Mouse (Mus musculus) cerebellum, adult 9-10 months (tissue): ENCODE measurements around the gene Sec31a.
A peak's percentile ranks its signal among the peaks of the same experiment; 100 is the strongest.

ENCODE experiments used
- DNase-seq: peaks from one replicate; pipeline ENCODE4 v3.0.0; 2022

Gene Sec31a

GRCm38 (mm10) chr5:100408485-100408884 lies 7.5 kb downstream of the Sec31a start:
- no peak for DNase-seq

DNA sequence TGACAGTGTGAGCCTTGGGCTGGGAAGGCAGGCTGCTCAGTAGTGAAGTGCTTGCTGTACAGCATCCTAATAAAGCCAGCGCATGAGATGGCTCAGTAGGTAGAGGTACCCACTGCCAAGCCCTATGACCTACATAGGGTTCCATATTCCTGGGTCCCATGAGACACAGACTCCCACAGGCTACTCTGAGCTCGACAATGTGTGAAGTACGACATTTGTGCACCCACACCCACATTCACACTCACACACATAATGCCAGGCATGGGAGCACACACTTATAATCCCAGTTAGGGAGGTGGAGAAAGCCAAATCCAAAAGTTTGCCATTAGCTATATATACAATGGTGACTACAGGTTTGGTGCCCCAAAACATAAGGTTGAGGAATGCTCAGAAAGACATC lies 19.3 kb downstream of the Sec31a start:
- no peak for DNase-seq

DNA sequence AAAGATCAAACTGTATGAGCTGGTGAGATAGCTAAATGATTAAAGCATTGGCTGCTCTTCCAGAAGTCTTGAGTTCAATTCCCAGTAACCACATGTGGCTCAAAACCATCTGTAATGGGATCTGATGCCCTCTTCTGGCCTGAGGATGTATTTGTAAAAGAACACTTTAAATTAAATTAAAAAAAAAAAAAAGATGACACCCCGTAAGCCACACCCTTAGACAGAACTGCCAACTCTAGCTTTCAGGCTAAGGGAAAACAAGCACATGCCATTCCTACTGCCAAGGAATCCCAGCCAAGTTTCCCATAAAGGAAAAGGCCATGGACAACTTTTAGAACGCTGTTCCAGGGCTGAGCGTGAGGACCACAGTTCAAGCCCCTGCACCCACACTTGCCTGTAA lies 22.4 kb downstream of the Sec31a start:
- no peak for DNase-seq

DNA sequence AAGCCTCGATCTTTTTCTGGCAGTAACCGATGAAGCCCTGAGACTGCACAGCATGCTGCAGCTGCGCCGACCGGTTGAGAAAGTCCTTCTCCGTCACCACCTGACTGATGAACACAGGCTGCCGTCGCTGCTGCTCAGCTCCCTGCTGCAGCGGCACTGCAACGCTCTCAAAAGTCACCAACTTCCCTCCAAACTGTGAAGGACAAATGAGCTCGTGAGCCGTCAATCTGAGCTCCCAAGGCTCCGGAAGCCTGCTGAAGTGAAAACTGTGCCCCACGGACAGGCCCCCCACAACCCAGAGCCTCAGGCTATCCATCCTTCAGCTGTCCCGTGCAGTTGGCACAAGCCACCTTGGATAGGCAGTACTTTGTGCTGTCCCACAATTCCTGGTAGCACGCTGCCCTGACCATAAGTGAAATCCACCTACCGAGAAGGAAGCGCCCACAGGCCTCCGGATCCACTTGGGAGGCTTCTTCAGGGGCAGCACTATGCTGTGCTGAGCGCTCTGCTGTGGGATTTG lies 23.5 kb downstream of the Sec31a start:
- DNase-seq = no peak

- DNase-seq = no peak
Observed at GRCm38 (mm10) chr5:100383782-100384510, 32.1 kb downstream of the Sec31a start.

DNA sequence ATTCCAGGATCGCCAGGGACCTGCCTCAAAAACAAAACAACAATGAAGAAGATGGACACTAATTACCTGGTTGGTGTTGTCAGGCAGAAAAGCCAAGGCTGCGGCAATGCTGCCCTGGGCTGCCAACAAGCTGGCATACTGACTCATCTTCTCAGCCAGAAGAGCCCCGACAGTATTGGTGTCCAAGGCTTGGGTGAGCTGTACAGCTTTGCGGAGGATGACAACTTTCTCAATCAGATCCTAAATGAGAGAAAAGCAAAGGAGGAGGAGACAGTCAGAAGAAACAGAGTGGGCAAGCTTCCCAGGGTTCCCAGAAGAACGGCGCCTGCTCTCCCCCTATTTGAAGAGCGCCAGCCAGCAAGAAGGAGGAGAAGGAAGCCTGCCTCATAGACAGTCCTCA lies 34.9 kb downstream of the Sec31a start:
- DNase-seq = no peak

GRCm38 (mm10) chr5:100380277-100380676 lies 35.8 kb downstream of the Sec31a start:
- DNase-seq = no peak

- no peak for DNase-seq
Observed at GRCm38 (mm10) chr5:100378981-100379380, 37.1 kb downstream of the Sec31a start.

GRCm38 (mm10) chr5:100378211-100378610 lies 37.8 kb downstream of the Sec31a start:
- no peak for DNase-seq

- DNase-seq = no peak
Observed at GRCm38 (mm10) chr5:100377376-100377775, 38.7 kb downstream of the Sec31a start.

- no peak for DNase-seq
Observed at GRCm38 (mm10) chr5:100374703-100375102, 41.3 kb downstream of the Sec31a start.

DNA sequence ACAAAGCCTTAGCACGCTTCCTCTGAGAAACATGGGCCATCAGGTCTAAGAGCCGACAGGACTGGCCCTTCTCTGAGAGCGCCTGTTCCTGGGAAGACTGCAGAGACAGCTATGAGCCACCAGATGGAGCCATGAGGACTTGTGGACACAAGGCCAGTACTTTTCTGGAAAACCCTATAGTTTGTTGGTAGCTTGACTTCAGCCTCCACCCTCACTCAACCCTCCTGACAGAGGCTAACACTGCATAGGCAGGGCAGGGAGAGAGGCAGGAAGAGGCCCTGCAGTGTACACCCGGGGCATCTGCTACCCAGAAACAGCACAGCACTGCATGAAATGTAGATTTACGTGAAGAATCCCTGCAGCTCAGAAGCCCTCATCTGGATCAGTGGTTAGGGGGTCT lies 42.1 kb downstream of the Sec31a start:
- DNase-seq = peak; percentile 44

GRCm38 (mm10) chr5:100370919-100371318 lies 45.1 kb downstream of the Sec31a start:
- DNase-seq = no peak

DNA sequence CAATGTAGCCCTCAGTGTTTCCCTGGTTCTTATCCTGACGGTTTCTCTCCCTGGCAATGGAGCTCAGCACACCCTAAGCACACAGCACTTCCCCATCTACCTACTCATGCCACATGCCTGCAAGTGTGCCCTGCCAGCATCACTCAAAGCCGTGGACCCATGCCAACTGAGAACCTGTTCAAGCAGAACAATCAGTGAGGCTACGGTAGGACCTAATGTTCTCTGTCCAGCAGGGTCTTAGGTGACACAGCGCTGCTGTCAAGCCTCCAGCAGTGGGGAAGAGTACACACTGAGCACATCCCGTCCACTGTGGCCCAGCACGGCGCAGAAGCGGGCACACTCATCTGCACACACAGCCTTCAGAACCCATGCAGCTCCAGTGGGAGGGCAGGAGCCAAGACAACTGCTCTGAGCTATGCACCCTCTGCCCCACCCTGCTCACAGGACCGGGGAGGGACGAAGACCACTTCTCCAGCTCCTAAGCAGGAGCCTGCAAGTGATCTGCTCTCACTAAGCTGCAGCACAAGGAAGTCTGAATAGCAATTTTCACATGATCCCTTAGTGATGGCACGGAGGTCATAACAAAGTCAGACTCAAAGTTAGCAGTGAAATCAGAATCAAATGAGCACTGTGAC lies 46.1 kb downstream of the Sec31a start:
- peak; percentile 86 for DNase-seq

DNA sequence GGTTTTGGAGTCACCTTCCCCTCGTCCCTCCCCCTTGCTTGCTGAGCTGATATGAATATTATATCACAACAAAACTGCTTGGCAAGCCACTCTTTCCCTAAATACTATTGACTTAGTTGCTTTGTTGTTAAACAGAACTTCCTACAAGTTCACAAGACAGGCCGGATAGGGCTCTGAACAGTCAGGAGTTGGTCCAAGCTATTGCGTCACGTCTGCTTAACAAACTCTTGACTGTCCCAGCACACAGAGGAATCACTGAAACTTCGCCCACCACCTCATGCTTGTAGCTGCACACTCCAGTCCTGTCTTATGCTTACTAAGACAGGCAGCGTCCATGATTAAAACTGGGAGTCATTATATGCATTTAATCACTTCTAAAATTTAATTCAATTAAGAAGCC lies 46.9 kb downstream of the Sec31a start:
- DNase-seq = no peak

- no peak for DNase-seq
Observed at GRCm38 (mm10) chr5:100368527-100368926, 47.5 kb downstream of the Sec31a start.

DNA sequence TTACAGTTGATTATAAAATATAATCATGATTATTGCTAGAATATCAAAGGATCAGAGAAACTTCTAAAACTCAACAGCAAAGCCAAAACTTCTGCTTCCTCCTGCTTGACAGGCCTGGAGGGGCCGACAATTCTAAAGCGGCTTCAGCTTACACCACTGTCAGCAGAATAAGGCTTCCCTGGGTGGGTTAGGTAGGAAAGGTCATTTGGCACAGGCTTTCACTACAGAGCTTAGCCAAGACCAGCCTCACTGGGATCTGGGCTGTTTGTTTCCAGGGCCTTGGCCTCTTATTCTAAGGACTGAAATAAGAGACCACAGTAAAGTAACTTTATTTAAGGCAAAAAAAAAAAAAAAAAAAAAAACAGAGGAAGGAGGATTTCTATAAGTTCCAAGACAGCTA lies 49.0 kb downstream of the Sec31a start:
- DNase-seq = no peak

DNA sequence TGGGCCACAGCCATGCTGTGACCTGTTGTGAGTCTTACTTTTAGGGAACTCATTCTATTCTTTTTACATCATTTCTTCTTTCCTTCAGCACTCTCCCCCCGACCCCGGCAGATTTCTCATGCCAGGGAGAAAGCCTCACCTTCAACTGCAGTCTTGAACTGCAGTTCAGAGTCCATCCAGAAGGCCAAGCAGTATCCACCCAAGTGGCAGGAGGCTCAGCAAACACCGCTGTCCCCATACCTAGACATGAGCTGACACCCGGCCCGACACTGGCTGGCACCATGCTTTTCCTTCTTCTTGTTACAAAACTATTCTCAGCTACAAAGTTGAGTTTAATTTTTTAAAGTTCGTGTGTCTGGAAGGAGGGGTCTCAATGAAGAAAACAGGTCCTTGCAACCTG lies 55.7 kb downstream of the Sec31a start:
- no peak for DNase-seq

GRCm38 (mm10) chr5:100358334-100358733 lies 57.7 kb downstream of the Sec31a start:
- DNase-seq = no peak

DNA sequence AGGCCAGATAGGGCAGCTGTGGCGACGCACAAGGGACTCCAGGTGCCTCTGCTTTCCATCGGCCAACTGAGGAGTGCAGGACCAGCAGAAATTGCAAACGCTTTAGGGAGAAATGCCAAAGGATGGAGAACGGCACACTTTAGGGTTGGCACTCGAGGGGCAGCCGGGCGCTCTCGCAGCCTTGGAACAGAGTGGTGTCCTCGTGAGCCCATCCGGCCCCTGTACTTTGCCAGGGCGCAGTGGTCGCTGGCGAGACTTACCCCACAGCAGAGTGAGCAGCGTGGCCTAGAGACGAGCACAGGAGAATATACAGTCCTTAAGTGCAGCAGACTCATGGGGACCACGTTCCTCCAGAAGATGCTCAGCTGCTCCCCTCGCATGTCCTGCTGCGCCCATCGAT lies 61.4 kb downstream of the Sec31a start:
- DNase-seq = no peak

- DNase-seq = no peak
Observed at GRCm38 (mm10) chr5:100352986-100353848, 62.8 kb downstream of the Sec31a start.

DNA sequence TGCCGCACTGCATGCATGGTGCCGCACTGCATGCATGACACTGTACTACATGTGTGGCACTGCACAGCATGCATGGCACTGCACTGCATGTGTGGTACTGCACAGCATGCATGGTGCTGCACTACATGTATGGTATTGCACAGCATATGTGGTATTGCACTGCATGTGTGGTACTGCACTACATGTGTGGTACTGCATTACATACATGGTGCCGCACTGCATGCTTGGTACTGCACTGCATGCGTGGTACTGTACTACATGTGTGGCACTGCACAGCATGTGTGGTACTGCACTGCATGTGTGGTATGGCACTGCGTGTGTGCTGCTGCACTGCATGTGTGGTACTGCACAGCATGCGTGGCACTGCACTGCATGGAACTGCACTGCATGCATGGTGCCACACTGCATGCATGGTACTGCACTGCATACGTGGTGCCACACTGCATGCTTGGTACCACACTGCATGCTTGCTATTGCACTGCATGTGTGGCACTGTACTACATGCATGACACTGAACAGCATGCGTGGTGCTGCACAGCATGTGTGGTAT lies 65.1 kb downstream of the Sec31a start:
- no peak for DNase-seq
